Mouse (Mus musculus) fat pad, adult 2 months (tissue): ENCODE results near the gene Inpp5b.
"Not testable (repeated sequence)": the region's sequence is repeated elsewhere in the genome, so short reads cannot be mapped to it uniquely, and the experiment has no call there.

Source experiments
- DNase-seq: peaks from one replicate; pipeline ENCODE4 v3.0.0-alpha.2; 2011; ENCODE audit warnings: low read depth, low spot score; ENCODE audit errors: extremely low read depth

Gene Inpp5b

GRCm38 (mm10) chr4:124708518-124709477 lies 32.9 kb upstream of the Inpp5b start:
- DNase-seq = no peak

GRCm38 (mm10) chr4:124709961-124710446 lies 31.6 kb upstream of the Inpp5b start:
- DNase-seq = no peak

GRCm38 (mm10) chr4:124710776-124711291 lies 30.8 kb upstream of the Inpp5b start:
- DNase-seq = no peak

GRCm38 (mm10) chr4:124712618-124713017 lies 29.0 kb upstream of the Inpp5b start:
- DNase-seq = no peak

GRCm38 (mm10) chr4:124713850-124714249 lies 27.8 kb upstream of the Inpp5b start:
- DNase-seq = not testable (repeated sequence)

- peak; percentile 67 for DNase-seq
Observed at GRCm38 (mm10) chr4:124714545-124715481, 26.8 kb upstream of the Inpp5b start, which contains the start of gene Sf3a3. Gene Sf3a3, plus strand, starts transcription at chr4:124714776.

GRCm38 (mm10) chr4:124719101-124719500 lies 22.5 kb upstream of the Inpp5b start:
- DNase-seq = no peak

- no peak for DNase-seq
Observed at GRCm38 (mm10) chr4:124726121-124726520, 15.5 kb upstream of the Inpp5b start.

GRCm38 (mm10) chr4:124736952-124737351 lies 4.7 kb upstream of the Inpp5b start:
- DNase-seq = no peak

GRCm38 (mm10) chr4:124737486-124737885 lies 4.2 kb upstream of the Inpp5b start:
- no peak for DNase-seq

- DNase-seq = no peak
Observed at GRCm38 (mm10) chr4:124738013-124738412, 3.6 kb upstream of the Inpp5b start.

- no peak for DNase-seq
Observed at GRCm38 (mm10) chr4:124738783-124739182, 2.9 kb upstream of the Inpp5b start.

GRCm38 (mm10) chr4:124742839-124743238 lies 1.2 kb downstream of the Inpp5b start:
- DNase-seq = no peak

GRCm38 (mm10) chr4:124746577-124746976 lies 4.9 kb downstream of the Inpp5b start:
- DNase-seq = no peak

GRCm38 (mm10) chr4:124747851-124748250 lies 6.2 kb downstream of the Inpp5b start:
- DNase-seq = no peak

GRCm38 (mm10) chr4:124751300-124752250 lies 9.9 kb downstream of the Inpp5b start:
- DNase-seq = no peak

GRCm38 (mm10) chr4:124752281-124753199 lies 10.9 kb downstream of the Inpp5b start:
- no peak for DNase-seq

- DNase-seq = no peak
Observed at GRCm38 (mm10) chr4:124755526-124755925, 13.9 kb downstream of the Inpp5b start.

GRCm38 (mm10) chr4:124759305-124759811 lies 17.7 kb downstream of the Inpp5b start:
- DNase-seq = no peak
